In genomic region chr7:78248119-78248642, GRCm38 (mm10) we compare ENCODE assay signal across 29 mouse cellular contexts.
DNase-seq lines count a peak whose midpoint lies in the region; ATAC-seq lines count a peak whose summit lies in the region.
"Had no signal": no experiment of that assay in that cellular context is flagged by ENCODE, and none has a peak within 500 bp of the region (broad histone marks: within the 10 kb centered on the region; RNA-seq: fewer than 3 reads in every experiment).

No protein-coding gene starts in this region.

- 0 out of 2 replicates have a peak, but pooled peaks cover 5% of the 10 kb centered on the region for H3K4me1 ChIP-seq in kidney, embryonic 16.5 days (ENCODE audit: insufficient read depth, low read length)
- H3K4me1 ChIP-seq: forebrain, embryonic 10.5 days; forebrain, embryonic 13.5 days; heart, embryonic 10.5 days; heart, embryonic 13.5 days had no signal

- H3K36me3 ChIP-seq in kidney, embryonic 16.5 days (ENCODE audit: insufficient read depth, low read length), result no peaks in the 10 kb centered on the region
- H3K36me3 ChIP-seq: forebrain, embryonic 10.5 days; G1E; heart, embryonic 10.5 days; heart, embryonic 13.5 days had no signal

- H3K4me2 ChIP-seq in kidney, embryonic 16.5 days (replicated peaks; ENCODE audit: low read depth, low read length), result no peak overlapping the region
- H3K4me2 ChIP-seq: forebrain, embryonic 13.5 days; heart, embryonic 13.5 days; hindbrain, embryonic 14.5 days had no signal

- DNase-seq in embryo, embryonic 11 days, result peak; percentile 14
- no peak for DNase-seq in embryo, embryonic 10.5 days (ENCODE audit: low spot score)
- DNase-seq in kidney, adult 18-20 months, result no peak
- DNase-seq in R1 (ENCODE audit: low read depth, low spot score), result peak; percentile 2
- no peak for DNase-seq in ovary, postnatal 10 days (ENCODE audit: low spot score)
- DNase-seq: adrenal gland, adult 2 months; adrenal gland, postnatal 14 days; B cell, adult 2 months; cerebellum, adult 11-12 months; cerebellum, adult 8-10 months; cerebellum, postnatal 10 days; cerebellum, postnatal 36 days; gastrocnemius, postnatal 10 days; gastrocnemius, postnatal 36 days; heart, adult 2 months; heart, postnatal 14 days; heart, postnatal 4 days had no signal

- peak; percentile 95 for ATAC-seq in kidney, embryonic 16.5 days (ENCODE audit: low FRiP score, low TSS enrichment)
- ATAC-seq: forebrain, embryonic 13.5 days; forebrain, embryonic 16.5 days; hindbrain, postnatal 0 days; inflammation-experienced regulatory T-cells, adult 6 months; Patski had no signal

- H3K9me3 ChIP-seq in kidney, embryonic 16.5 days (ENCODE audit: low read length), result no peaks in the 10 kb centered on the region
- H3K9me3 ChIP-seq: forebrain, embryonic 10.5 days; forebrain, embryonic 13.5 days; heart, embryonic 10.5 days; heart, embryonic 13.5 days had no signal

- peak overlapping the region; percentile 27; the same call in 1 of the 2 replicates for H3K27ac ChIP-seq in kidney, embryonic 16.5 days (ENCODE audit: low read length)
- H3K27ac ChIP-seq: forebrain, embryonic 10.5 days; forebrain, embryonic 13.5 days; heart, adult 2 months; heart, embryonic 10.5 days; heart, embryonic 13.5 days; hindbrain, embryonic 14.5 days; hindbrain, postnatal 0 days had no signal

- no peaks in the 10 kb centered on the region for H3K27me3 ChIP-seq in kidney, embryonic 16.5 days (ENCODE audit: insufficient read depth, low read length)
- H3K27me3 ChIP-seq: CH12.LX; forebrain, embryonic 13.5 days; heart, embryonic 13.5 days; Patski had no signal

- no peak overlapping the region for H3K9ac ChIP-seq in kidney, embryonic 16.5 days (replicated peaks; ENCODE audit: low read length)
- H3K9ac ChIP-seq: forebrain, embryonic 13.5 days; heart, embryonic 13.5 days; hindbrain, embryonic 14.5 days had no signal

- H3K4me3 ChIP-seq in kidney, embryonic 16.5 days (ENCODE audit: low read length), result no peak overlapping the region
- H3K4me3 ChIP-seq: forebrain, embryonic 10.5 days; forebrain, embryonic 13.5 days; heart, adult 2 months; heart, embryonic 10.5 days; heart, embryonic 13.5 days had no signal

- WGBS in kidney, embryonic 16.5 days, result 11% methylated on average over 5 of the region's 5 CpGs

Comparison
In these comparisons a context has a peak if more than half of its experiments do, and no peak if none do; other contexts are left out.
1. DNase-seq: peak in embryo, embryonic 11 days (single experiment) and R1 (single experiment); none in embryo, embryonic 10.5 days (single experiment), kidney, adult 18-20 months (single experiment) and ovary, postnatal 10 days (single experiment).